Mouse (Mus musculus) retina, adult 2 months (tissue): ENCODE results near the gene Nbl1.

Source experiments
- DNase-seq: peaks from one replicate; pipeline ENCODE4 v3.0.0-alpha.2; 2012; ENCODE audit warnings: low read depth, low spot score

Gene Nbl1

GRCm38 (mm10) chr4:139092356-139093195, at the start of gene Nbl1:
Gene Nbl1 (minus strand): TSS chr4:139092993.
- DNase-seq = no peak

DNA sequence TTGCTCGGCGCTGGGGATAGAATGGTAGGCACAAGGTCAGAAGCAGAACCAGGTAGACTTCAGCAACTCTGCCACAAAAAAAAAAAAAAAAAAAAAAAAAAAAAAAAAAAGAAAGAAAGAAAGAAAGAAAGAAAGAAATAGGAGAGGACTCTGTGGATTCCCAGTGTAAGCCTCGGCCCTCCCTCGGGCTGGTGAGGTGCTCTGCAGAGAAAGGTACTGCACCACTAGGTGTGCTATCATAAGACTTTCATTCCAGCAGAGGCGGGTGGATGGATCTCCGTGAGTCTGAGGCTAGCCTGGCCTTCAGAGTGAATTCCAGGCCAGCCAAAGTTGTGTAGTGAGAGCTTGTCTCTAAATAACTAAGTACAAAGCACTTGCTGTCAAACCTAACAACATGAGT, 49.0 kb upstream of the Nbl1 start:
- DNase-seq = no peak

- no peak for DNase-seq
Measured at GRCm38 (mm10) chr4:139140267-139140666, 47.5 kb upstream of the Nbl1 start.

GRCm38 (mm10) chr4:139136011-139136410, 43.2 kb upstream of the Nbl1 start:
- DNase-seq = no peak

DNA sequence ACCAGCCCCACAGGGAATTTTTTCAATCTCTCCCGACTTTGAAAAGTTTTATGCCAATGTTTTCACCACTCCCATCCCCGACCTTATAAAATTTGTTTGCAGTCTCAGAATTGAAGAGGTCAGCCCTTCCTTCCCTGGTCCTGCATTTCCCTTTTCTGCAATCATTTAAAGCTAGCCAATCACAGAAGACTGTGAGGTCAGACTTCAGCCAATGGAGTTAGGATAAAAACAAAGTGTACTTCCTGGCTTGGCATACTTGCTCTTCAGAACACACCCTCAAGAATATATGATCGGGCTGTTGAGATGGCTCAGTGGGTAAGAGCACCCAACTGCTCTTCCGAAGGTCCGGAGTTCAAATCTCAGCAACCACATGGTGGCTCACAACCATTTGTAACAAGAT, 40.3 kb upstream of the Nbl1 start:
- DNase-seq = no peak

DNA sequence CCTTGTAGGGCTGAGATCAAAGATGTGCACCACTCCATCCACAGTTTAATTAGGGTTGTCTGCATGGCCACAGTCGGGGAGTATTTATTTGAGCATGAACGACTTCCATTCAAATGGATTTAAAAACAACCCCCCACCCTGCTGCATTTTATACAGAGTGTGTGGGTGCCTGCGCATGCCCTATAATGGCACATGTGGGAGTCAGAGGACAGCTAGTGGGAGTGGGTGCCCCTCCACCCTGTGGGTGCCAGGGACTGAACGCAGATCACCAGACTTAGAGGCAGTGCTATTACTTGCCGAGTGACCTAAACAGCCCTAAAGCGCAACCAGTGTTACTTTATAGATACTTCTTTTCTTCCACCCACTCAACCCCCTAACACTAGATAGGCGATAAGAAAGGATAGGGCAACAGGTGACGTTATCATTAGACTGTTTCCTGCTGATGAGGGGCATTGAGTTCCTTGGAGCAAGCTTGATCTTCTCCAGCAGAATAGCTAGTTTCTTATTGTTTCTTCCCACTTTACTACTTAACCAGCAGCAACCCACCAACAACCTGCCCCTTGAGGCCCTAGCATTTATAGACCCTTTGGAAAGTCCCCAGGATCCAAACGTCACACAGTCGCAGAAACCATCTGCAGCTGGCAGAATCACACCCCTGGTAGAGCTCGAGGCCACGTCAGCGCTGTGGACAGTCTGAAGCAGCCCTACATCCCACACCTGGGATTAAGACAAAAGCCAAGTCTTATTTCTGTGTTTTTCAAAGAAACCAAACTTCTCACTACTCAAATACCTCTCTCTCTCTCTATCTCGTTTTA, 39.3 kb upstream of the Nbl1 start:
- no peak for DNase-seq

- peak; percentile 91 for DNase-seq
Measured at GRCm38 (mm10) chr4:139130701-139131549, 38.1 kb upstream of the Nbl1 start, which contains the start of gene Minos1. Gene Minos1 (minus strand): TSS chr4:139131113.

DNA sequence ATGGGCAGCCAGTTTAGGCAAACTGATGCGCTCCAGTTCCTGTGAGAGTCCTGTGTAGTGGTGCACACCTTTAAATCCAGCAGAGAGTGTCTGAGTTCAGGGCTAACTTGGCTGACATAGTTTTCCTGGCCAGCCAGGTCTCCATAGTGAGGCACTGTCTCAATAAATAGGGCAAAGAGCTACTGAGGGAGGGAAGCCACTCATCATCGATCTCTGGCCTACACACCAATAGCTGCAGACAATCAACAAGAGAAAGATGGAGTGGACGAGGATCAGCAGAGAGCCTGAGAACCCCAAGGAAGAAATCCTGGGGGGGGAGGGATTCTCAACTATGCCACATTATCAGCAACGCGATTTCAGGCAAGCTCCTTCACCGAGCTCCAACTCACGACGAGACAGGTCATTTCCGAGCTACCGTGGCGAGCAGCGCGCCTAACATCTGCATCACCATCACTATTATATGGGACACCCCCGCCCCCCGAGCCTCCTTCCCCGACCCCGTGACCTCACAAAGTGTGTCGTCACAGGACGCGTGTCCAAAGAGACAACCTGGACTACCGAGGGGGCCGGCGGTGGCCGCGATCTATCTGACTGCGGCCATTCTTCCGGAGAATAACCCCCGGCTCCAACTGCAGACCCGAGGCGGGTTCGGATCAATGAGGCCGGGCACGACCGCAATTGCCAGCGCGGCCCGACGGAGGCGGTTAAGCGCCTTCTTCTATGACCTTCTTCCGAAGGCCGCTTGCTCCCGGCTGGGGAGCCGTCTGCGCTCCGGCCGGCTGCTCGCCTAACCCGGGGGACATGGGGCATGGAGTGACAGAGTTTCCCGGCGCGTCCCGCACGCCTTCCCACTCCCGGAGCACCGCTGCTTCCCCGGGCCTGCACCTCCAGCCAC, 37.3 kb upstream of the Nbl1 start:
- no peak for DNase-seq

DNA sequence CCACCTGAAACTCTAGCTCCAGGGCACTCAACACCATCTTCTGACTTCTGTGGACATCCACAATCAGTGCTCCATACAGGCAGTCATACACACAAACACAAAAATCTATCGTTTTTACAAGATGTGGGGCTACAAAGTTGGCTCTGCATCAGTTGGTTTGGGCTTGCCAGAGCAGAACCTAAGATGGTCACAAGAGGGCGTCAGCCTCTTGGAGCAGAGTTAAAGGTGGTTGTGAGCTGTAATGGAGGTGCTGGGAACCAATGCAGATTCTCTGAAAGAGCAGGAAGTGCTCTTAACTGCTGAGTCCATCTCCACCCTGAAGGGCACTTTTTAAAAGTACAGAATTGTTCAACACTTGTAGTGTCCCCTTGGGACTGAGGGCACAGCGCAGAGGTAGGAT, 33.7 kb upstream of the Nbl1 start:
- no peak for DNase-seq

DNA sequence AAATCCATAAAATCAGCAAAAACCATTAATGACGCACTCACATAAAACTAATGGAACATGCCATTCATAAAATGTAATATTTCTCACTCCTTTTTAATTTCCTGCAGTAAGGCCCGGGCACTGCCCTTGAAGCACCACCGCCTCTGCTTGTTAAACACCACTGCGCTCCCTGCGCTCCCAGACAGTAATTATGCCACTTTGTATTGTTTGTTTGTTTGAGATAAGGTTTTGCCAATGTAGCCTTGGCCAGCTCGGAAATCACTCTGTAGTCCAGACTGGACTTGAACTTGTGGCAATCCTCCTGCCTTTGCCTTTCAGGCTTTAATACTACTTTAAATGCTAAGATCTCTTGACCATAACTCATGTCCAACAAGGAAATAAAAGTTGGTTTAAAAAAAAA, 32.1 kb upstream of the Nbl1 start:
- DNase-seq = no peak

DNA sequence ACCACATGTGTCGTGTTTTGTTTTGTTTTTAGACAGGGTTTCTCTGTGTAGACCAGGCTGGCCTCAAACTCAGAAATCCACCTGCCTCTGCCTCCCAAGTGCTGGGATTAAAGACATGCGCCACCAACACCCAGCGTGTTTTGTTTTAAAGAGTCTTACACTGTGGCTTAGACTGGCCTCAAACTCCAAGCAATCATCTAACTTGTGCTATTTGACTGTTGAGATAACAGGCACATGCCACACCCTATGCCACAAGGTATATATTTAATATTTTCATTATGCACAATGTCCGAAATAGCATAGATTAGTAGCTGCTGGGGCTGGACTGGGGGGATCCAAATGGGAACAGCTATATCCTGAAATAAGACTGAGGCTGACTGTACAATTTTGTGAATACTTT, 29.8 kb upstream of the Nbl1 start:
- no peak for DNase-seq

DNA sequence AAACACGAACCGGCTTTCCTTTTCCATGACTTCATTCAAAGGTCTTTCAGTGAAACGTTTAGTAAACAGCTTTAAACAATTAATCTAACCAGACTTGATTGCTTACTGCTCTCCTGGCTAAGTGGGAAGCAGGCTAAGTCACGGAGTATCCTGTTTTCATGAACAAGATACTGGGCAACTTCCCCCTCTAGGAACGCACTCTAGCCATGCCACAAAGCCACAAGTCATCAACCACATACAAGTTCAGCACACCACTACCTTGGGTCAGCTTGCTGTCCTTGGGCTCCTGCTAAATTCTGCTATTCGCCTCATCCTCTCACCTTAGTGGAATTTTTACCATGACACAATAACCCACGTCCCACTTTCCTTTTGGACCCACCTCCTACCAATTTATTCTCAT, 28.2 kb upstream of the Nbl1 start:
- no peak for DNase-seq

DNA sequence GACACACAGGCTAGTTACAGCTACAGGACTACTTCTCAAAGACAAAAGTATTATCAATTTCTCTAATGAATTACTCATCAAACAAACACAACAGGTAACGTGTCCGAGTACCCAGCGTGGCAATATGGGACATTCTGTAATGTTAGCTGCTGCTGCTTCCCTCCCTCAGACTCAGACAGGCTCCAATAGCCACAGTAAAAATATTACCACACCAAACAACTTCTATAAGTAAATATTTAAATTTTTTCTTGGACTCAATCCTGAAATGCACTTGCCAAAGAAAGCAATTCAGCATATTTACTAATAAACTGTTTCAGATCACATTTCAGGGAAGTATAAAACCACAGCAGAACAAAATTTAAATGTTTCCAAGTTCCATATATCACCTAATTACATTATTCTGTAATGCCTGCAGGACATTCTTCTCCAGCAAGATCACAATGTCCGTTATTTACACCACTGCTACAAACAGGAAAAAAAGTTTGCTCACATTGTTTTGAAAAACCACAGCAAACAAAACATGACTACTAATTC, 27.6 kb upstream of the Nbl1 start:
- no peak for DNase-seq

GRCm38 (mm10) chr4:139116356-139117063, 23.7 kb upstream of the Nbl1 start:
- no peak for DNase-seq

- no peak for DNase-seq
Measured at GRCm38 (mm10) chr4:139115721-139116120, 22.9 kb upstream of the Nbl1 start.

- no peak for DNase-seq
Measured at GRCm38 (mm10) chr4:139112482-139112881, 19.7 kb upstream of the Nbl1 start.

DNA sequence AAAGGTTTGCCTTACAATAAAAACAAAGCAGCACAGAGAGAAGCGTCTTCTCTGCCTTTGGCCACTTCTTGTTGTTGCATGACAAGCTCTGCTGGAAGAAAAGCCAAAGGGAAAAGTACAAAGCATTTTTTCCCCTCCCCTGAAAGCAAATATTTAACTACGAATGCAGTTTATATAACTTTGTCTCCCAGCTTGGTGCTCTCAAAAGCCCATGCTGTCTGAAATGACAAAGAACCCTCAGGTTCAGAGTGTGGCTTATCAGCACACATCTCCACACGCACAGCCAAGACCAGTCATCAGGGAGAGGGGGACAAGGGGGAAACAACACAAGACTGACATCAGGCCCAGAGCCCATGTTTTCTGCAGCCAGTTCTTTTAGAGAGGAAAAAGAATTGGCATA, 18.6 kb upstream of the Nbl1 start:
- no peak for DNase-seq

- no peak for DNase-seq
Measured at GRCm38 (mm10) chr4:139110858-139111257, 18.1 kb upstream of the Nbl1 start.

DNA sequence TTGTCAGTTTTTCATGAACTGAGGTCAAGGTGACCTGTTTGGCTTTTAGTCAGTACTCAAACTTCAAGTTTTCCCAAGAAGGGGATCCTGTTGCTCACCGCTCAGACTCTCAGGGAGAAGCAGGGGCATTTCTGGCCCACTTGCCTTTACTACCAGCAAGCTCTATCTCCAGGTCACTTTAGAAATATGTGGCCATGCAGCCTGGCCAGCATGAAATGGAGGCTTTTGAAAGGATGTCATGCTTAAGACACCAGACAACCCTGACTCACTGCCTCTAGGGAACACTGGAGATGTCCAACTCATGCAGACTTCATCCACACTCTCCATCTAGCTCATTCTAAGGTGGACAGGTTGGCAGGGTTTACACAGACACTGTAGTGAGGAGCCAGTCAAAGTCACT, 12.7 kb upstream of the Nbl1 start:
- no peak for DNase-seq

- no peak for DNase-seq
Measured at GRCm38 (mm10) chr4:139101546-139101945, 8.8 kb upstream of the Nbl1 start.
